Mouse (Mus musculus) lung, postnatal 0 days (tissue): Measurements from ENCODE around the gene Pakap.

Source experiments
- CTCF ChIP-seq: IDR thresholded peaks from 2 replicates; pipeline ENCODE4 v1.5.1; 2016; ENCODE audit warnings: antibody characterized with exemption, mild to moderate bottlenecking
- EP300 ChIP-seq: IDR thresholded peaks from 2 replicates; pipeline ENCODE4 v1.6.1; 2016; ENCODE audit warnings: antibody characterized with exemption, mild to moderate bottlenecking, control low read depth

DNA sequence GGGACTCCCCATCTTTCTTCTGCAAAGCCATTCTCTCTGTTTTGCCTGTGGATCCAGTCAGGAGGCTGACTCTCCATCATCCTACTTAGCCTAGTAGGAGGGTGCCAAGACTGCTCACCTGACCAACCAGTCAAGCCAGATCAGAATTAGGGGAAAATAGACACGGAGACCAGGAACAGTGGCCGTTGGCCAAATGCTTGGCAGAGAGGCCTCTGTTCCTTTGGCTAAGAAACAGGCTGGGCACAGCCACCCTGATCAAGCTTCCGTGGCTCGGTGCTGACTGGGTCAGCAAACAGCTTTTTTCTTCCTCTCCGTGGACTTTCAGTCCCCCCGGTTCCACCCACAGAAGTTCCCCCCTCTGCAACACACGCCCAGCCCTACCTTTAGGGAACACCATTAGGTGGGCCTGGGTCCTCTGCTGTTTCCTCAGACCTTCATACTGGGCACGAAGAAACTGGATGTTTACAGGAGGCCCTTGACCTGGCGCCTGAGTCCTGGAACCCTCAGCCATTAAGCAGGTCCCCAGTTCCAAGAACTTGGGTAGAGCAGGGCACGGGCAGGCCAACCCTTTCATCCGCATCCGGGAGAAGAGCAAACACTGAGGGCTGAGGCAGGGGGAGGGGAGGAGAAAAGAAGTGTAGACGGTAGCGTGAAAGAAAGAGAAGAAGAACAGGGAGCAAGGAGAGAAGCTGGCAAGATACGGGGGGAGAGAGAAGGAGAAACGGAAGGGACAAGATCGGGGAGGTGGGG, 347.4 kb downstream of the Pakap start:
- TF ChIP-seq CTCF (no peak), EP300 (no peak)
